Mouse (Mus musculus) adrenal gland, postnatal 14 days (tissue): ENCODE results near the gene Gm9918. TPM values are rescaled to one million over a fixed set of nuclear protein-coding genes. Genes with fewer than 3 reads are reported as not detected.
"Not testable (repeated sequence)": the region's sequence is repeated elsewhere in the genome, so short reads cannot be mapped to it uniquely, and the experiment has no call there.

Experiments used
- DNase-seq: peaks from one replicate; pipeline ENCODE4 v3.0.0; 2021; ENCODE audit warnings: mixed read lengths
- long read RNA-seq, 2 experiments: library from polyadenylated mRNA; stranded (forward); transcript quantifications; one replicate each; pipeline ENCODE4 v2.0.0; 2021
- total RNA-seq: library from RNA; stranded (reverse); gene quantifications from 2 replicates; pipeline ENCODE4 v1.2.3, GENCODE M21; 2021

The Gm9918 gene
- not detected in 2 replicates for total RNA-seq
- long read RNA-seq, experiment 1 = 0 reads
- long read RNA-seq, experiment 2 = 0 reads

- no peak for DNase-seq
These were observed at the start of gene Gm9918 for GRCm38 (mm10) chr15:102270274-102270960. Gene Gm9918 (plus strand): TSS chr15:102270563.

- no peak for DNase-seq
These were observed 48.0 kb upstream of the Gm9918 start for GRCm38 (mm10) chr15:102222386-102222785.

GRCm38 (mm10) chr15:102224186-102224991 is 46.0 kb upstream of the Gm9918 start:
- DNase-seq = peak; percentile 90

GRCm38 (mm10) chr15:102224992-102225617 is 45.3 kb upstream of the Gm9918 start:
- peak; percentile 33 for DNase-seq

- not testable (repeated sequence) for DNase-seq
These were observed 44.7 kb upstream of the Gm9918 start for GRCm38 (mm10) chr15:102225619-102226018.

GRCm38 (mm10) chr15:102230408-102231321 is 39.7 kb upstream of the Gm9918 start:
- DNase-seq = no peak

- no peak for DNase-seq
These were observed 38.6 kb upstream of the Gm9918 start, which contains the start of gene Itgb7 for GRCm38 (mm10) chr15:102231748-102232147. Gene Itgb7 (minus strand): TSS chr15:102231944.

GRCm38 (mm10) chr15:102232764-102233163 is 37.6 kb upstream of the Gm9918 start:
- DNase-seq = no peak

- DNase-seq = no peak
These were observed 36.5 kb upstream of the Gm9918 start for GRCm38 (mm10) chr15:102233896-102234295.

GRCm38 (mm10) chr15:102235371-102236027 is 34.9 kb upstream of the Gm9918 start:
- DNase-seq = no peak

GRCm38 (mm10) chr15:102238543-102239259 is 31.7 kb upstream of the Gm9918 start:
- DNase-seq = no peak

- peak; percentile 93 for DNase-seq
These were observed 31.1 kb upstream of the Gm9918 start for GRCm38 (mm10) chr15:102239260-102239590.

GRCm38 (mm10) chr15:102239851-102240250 is 30.5 kb upstream of the Gm9918 start:
- no peak for DNase-seq

- DNase-seq = peak; percentile 69
These were observed 29.8 kb upstream of the Gm9918 start for GRCm38 (mm10) chr15:102240607-102241006.

- DNase-seq = no peak
These were observed 27.7 kb upstream of the Gm9918 start for GRCm38 (mm10) chr15:102242404-102243228.

- DNase-seq = peak; percentile 82
These were observed 26.9 kb upstream of the Gm9918 start for GRCm38 (mm10) chr15:102243229-102244190.

- no peak for DNase-seq
These were observed 25.8 kb upstream of the Gm9918 start for GRCm38 (mm10) chr15:102244306-102245191.
